Mouse (Mus musculus): ENCODE results near the gene Fbxo47. TPM values are rescaled to one million over a fixed set of nuclear protein-coding genes. Genes with fewer than 3 reads are reported as not detected.
"Not testable (repeated sequence)": the region's sequence is repeated elsewhere in the genome, so short reads cannot be mapped to it uniquely, and the experiment has no call there.

Fbxo47 gene
- polyA plus RNA-seq, 1 experiment from 2014 or later: 0.47 TPM

- Histone ChIP-seq H3K4me2 (replicated peaks; ENCODE audit: low read depth, low read length) (no peak overlapping the region), H3K9me3 (ENCODE audit: control insufficient read depth, low read length) (peaks cover 4% of the 10 kb centered on the region; the same call in 1 of the 2 replicates), H3K4me3 (ENCODE audit: low read length) (no peak overlapping the region), H3K27ac (ENCODE audit: low read depth, low read length) (no peak overlapping the region), H3K36me3 (ENCODE audit: control insufficient read depth, insufficient read depth, low read length) (no peaks in the 10 kb centered on the region), H3K4me1 (ENCODE audit: control insufficient read depth, insufficient read depth, low read length) (no peaks in the 10 kb centered on the region), H3K27me3 (ENCODE audit: control insufficient read depth, insufficient read depth, low read length) (no peaks in the 10 kb centered on the region), H3K9ac (ENCODE audit: low read depth, low read length) (no peak overlapping the region)
- 74% methylated on average over 5 of the region's 5 CpGs for WGBS
- no peak for ATAC-seq (ENCODE audit: low FRiP score, low TSS enrichment)
These were observed 7.9 kb upstream of the Fbxo47 start for GRCm38 (mm10) chr11:97891821-97892220.

GRCm38 (mm10) chr11:97885296-97885915 is 1.5 kb upstream of the Fbxo47 start:
- Histone ChIP-seq H3K36me3 (ENCODE audit: control insufficient read depth, insufficient read depth, low read length) (no peaks in the 10 kb centered on the region), H3K4me3 (ENCODE audit: low read length) (no peak overlapping the region), H3K9ac (ENCODE audit: low read depth, low read length) (no peak overlapping the region), H3K27ac (ENCODE audit: low read depth, low read length) (no peak overlapping the region), H3K4me2 (replicated peaks; ENCODE audit: low read depth, low read length) (0 out of 2 replicates have a peak overlapping the region, but pooled peaks have one; percentile 54), H3K27me3 (ENCODE audit: control insufficient read depth, insufficient read depth, low read length) (no peaks in the 10 kb centered on the region), H3K4me1 (ENCODE audit: control insufficient read depth, insufficient read depth, low read length) (no peaks in the 10 kb centered on the region), H3K9me3 (ENCODE audit: control insufficient read depth, low read length) (no peaks in the 10 kb centered on the region)
- 88% methylated on average over 2 of the region's 2 CpGs for WGBS
- no peak for ATAC-seq (ENCODE audit: low FRiP score, low TSS enrichment)

- H3K27ac ChIP-seq (ENCODE audit: low read depth, low read length): peak overlapping the region; percentile 86
- no peaks in the 10 kb centered on the region for H3K27me3 ChIP-seq (ENCODE audit: control insufficient read depth, insufficient read depth, low read length)
- 0 out of 2 replicates have a peak, but pooled peaks have one; percentile 3 for ATAC-seq (ENCODE audit: low FRiP score, low TSS enrichment)
- no peaks in the 10 kb centered on the region for H3K9me3 ChIP-seq (ENCODE audit: control insufficient read depth, low read length)
- H3K36me3 ChIP-seq (ENCODE audit: control insufficient read depth, insufficient read depth, low read length): no peaks in the 10 kb centered on the region
- peak overlapping the region; percentile 58 for H3K9ac ChIP-seq (ENCODE audit: low read depth, low read length)
- H3K4me3 ChIP-seq (ENCODE audit: low read length): peak overlapping the region; percentile 56
- no peaks in the 10 kb centered on the region for H3K4me1 ChIP-seq (ENCODE audit: control insufficient read depth, insufficient read depth, low read length)
- 29% methylated on average over 7 of the region's 7 CpGs for WGBS
- peak overlapping the region; percentile 54 for H3K4me2 ChIP-seq (replicated peaks; ENCODE audit: low read depth, low read length)
These were observed 739 bp upstream of the Fbxo47 start for GRCm38 (mm10) chr11:97884601-97885185.

DNA sequence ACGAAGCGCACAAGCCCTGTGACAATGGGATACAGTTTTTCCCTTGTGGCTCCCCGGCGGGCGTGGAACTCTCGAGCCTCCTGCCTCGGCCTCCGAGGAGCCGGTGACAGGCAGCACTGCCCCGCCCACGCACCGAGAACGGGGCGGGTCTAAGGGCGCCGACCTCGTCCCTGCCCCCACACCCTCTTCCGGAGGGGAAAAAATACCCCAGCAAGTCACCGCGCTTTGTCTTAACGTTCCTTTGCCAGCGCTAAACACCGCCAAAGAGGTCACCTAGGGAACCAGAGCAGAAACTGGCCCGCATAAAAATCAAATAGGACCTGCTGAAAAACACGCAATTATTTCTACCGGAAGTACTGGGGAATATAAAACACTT is 424 bp downstream of the Fbxo47 start:
- H3K27me3 ChIP-seq (ENCODE audit: control insufficient read depth, insufficient read depth, low read length): no peaks in the 10 kb centered on the region
- WGBS: 6% methylated on average over 26 of the region's 26 CpGs
- H3K36me3 ChIP-seq (ENCODE audit: control insufficient read depth, insufficient read depth, low read length): no peaks in the 10 kb centered on the region
- peak overlapping the region; percentile 58 for H3K9ac ChIP-seq (ENCODE audit: low read depth, low read length)
- peak overlapping the region; percentile 56 for H3K4me3 ChIP-seq (ENCODE audit: low read length)
- H3K4me1 ChIP-seq (ENCODE audit: control insufficient read depth, insufficient read depth, low read length): no peaks in the 10 kb centered on the region
- 0 out of 2 replicates have a peak, but pooled peaks have one; percentile 22 for ATAC-seq (ENCODE audit: low FRiP score, low TSS enrichment)
- peak overlapping the region; percentile 54 for H3K4me2 ChIP-seq (replicated peaks; ENCODE audit: low read depth, low read length)
- no peaks in the 10 kb centered on the region for H3K9me3 ChIP-seq (ENCODE audit: control insufficient read depth, low read length)
- peak overlapping the region; percentile 86 for H3K27ac ChIP-seq (ENCODE audit: low read depth, low read length)

GRCm38 (mm10) chr11:97880362-97880761 is 3.6 kb downstream of the Fbxo47 start:
- Histone ChIP-seq H3K27ac (ENCODE audit: low read depth, low read length) (no peak overlapping the region), H3K4me2 (replicated peaks; ENCODE audit: low read depth, low read length) (no peak overlapping the region), H3K36me3 (ENCODE audit: control insufficient read depth, insufficient read depth, low read length) (no peaks in the 10 kb centered on the region), H3K9me3 (ENCODE audit: control insufficient read depth, low read length) (no peaks in the 10 kb centered on the region), H3K27me3 (ENCODE audit: control insufficient read depth, insufficient read depth, low read length) (no peaks in the 10 kb centered on the region), H3K4me1 (ENCODE audit: control insufficient read depth, insufficient read depth, low read length) (no peaks in the 10 kb centered on the region), H3K4me3 (ENCODE audit: low read length) (no peak overlapping the region), H3K9ac (ENCODE audit: low read depth, low read length) (no peak overlapping the region)
- no peak for ATAC-seq (ENCODE audit: low FRiP score, low TSS enrichment)
- WGBS: 92% methylated on average over 4 of the region's 4 CpGs

DNA sequence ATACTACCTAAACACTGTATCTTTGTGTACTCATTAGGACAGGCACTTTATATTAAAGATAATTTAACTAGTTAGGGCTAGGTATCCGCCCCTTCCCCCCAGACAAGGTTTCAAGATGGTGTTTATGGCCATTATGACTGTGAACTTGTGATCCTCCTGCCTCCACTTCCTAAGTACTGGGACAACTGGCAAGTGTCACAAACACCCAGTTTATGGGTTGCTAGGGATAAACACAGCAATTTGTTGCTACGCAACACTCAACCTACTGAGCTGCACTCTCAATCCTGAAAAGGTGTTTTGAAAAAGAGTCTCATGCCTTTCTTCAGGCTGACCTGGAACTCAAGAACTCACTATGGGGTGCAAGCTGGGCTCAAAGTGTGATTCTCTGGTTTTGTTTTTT is 6.6 kb downstream of the Fbxo47 start:
- Histone ChIP-seq H3K9ac (ENCODE audit: low read depth, low read length) (no peak overlapping the region), H3K36me3 (ENCODE audit: control insufficient read depth, insufficient read depth, low read length) (no peaks in the 10 kb centered on the region), H3K4me1 (ENCODE audit: control insufficient read depth, insufficient read depth, low read length) (no peaks in the 10 kb centered on the region), H3K4me3 (ENCODE audit: low read length) (no peak overlapping the region), H3K27me3 (ENCODE audit: control insufficient read depth, insufficient read depth, low read length) (no peaks in the 10 kb centered on the region), H3K27ac (ENCODE audit: low read depth, low read length) (no peak overlapping the region), H3K4me2 (replicated peaks; ENCODE audit: low read depth, low read length) (no peak overlapping the region), H3K9me3 (ENCODE audit: control insufficient read depth, low read length) (no peaks in the 10 kb centered on the region)
- 57% methylated on average over 2 of the region's 2 CpGs for WGBS
- no peak for ATAC-seq (ENCODE audit: low FRiP score, low TSS enrichment)

DNA sequence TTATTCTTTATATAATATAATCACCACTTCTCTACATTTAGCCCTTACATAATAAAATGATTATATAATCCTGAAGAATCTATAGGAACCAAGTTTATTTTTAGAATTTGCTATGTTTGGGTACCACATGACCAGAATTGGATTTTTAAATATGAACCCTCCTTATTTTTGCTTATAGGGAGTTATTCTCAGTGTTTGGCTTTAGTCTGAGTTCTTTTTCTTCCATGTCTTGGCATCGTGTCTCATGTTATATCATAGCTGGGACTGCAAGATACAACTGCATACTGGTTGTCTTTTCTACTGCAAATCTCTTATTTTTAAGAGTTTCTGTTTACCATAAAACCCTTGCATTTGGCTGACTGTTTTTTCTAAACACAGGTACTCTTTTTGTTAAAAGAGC is 9.6 kb downstream of the Fbxo47 start:
- Histone ChIP-seq H3K9me3 (ENCODE audit: control insufficient read depth, low read length) (no peaks in the 10 kb centered on the region), H3K4me3 (ENCODE audit: low read length) (no peak overlapping the region), H3K27ac (ENCODE audit: low read depth, low read length) (no peak overlapping the region), H3K4me1 (ENCODE audit: control insufficient read depth, insufficient read depth, low read length) (no peaks in the 10 kb centered on the region), H3K9ac (ENCODE audit: low read depth, low read length) (no peak overlapping the region), H3K4me2 (replicated peaks; ENCODE audit: low read depth, low read length) (no peak overlapping the region), H3K27me3 (ENCODE audit: control insufficient read depth, insufficient read depth, low read length) (no peaks in the 10 kb centered on the region), H3K36me3 (ENCODE audit: control insufficient read depth, insufficient read depth, low read length) (no peaks in the 10 kb centered on the region)
- WGBS: 86% methylated on average over 1 of the region's 1 CpGs
- ATAC-seq (ENCODE audit: low FRiP score, low TSS enrichment): no peak

- WGBS: 97% methylated on average over 5 of the region's 5 CpGs
- not testable (repeated sequence) for ATAC-seq (ENCODE audit: low FRiP score, low TSS enrichment); H3K27me3 ChIP-seq (ENCODE audit: control insufficient read depth, insufficient read depth, low read length)
These were observed 11.6 kb downstream of the Fbxo47 start for GRCm38 (mm10) chr11:97872378-97872777.

DNA sequence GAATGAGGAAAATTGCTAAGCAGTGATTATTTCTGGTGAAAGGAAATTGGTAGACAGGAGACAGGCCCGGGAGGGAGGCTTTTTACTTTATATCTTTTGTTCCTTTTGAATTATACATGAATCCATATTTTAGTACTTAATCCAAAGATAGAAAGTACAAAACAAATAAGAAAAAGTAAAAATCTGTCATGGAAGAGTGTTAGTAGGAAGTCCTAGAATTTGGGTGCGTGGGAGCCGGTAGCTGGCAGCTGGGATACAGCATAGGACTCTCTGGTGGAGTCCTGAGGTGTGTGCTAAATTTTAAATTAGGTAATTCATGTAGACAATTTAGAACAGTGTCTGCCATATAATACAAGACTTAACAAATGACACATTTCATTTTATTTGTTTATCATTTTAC is 16.4 kb downstream of the Fbxo47 start:
- 90% methylated on average over 3 of the region's 3 CpGs for WGBS
- no peaks in the 10 kb centered on the region for H3K4me1 ChIP-seq (ENCODE audit: control insufficient read depth, insufficient read depth, low read length)
- H3K36me3 ChIP-seq (ENCODE audit: control insufficient read depth, insufficient read depth, low read length): no peaks in the 10 kb centered on the region
- ATAC-seq (ENCODE audit: low FRiP score, low TSS enrichment): no peak
- H3K4me2 ChIP-seq (replicated peaks; ENCODE audit: low read depth, low read length): no peak overlapping the region
- no peaks in the 10 kb centered on the region for H3K9me3 ChIP-seq (ENCODE audit: control insufficient read depth, low read length)
- no peak overlapping the region for H3K27ac ChIP-seq (ENCODE audit: low read depth, low read length)
- no peak overlapping the region for H3K4me3 ChIP-seq (ENCODE audit: low read length)
- H3K27me3 ChIP-seq (ENCODE audit: control insufficient read depth, insufficient read depth, low read length): no peaks in the 10 kb centered on the region
- H3K9ac ChIP-seq (ENCODE audit: low read depth, low read length): no peak overlapping the region

More at GRCm38 (mm10) chr11:97872378-97872777, 11.6 kb downstream of the Fbxo47 start:
- H3K4me1 ChIP-seq (ENCODE audit: control insufficient read depth, insufficient read depth, low read length); H3K4me2 ChIP-seq (replicated peaks; ENCODE audit: low read depth, low read length); H3K9me3 ChIP-seq (ENCODE audit: control insufficient read depth, low read length); H3K4me3 ChIP-seq (ENCODE audit: low read length); H3K9ac ChIP-seq (ENCODE audit: low read depth, low read length); H3K27ac ChIP-seq (ENCODE audit: low read depth, low read length); H3K36me3 ChIP-seq (ENCODE audit: control insufficient read depth, insufficient read depth, low read length): not testable (repeated sequence)

Measured in kidney, embryonic 14.5 days (tissue).